Mouse (Mus musculus) bone marrow macrophage, adult 2 months (primary cell): ENCODE data around the gene 3425401B19Rik. TPM values are rescaled to one million over a fixed set of nuclear protein-coding genes. Genes with fewer than 3 reads are reported as not detected.

Experiments used
- H3K27ac ChIP-seq: 2 replicates; pipeline ENCODE4 v1.5.1; 2012; ENCODE audit warnings: low read depth, low read length; ENCODE audit not compliant: insufficient read depth
- H3K4me1 ChIP-seq: 2 replicates; pipeline ENCODE4 v1.6.1; 2012; ENCODE audit warnings: low read length; ENCODE audit not compliant: control insufficient read depth, insufficient read depth
- H3K4me3 ChIP-seq: 2 replicates; pipeline ENCODE4 v1.5.1; 2012; ENCODE audit warnings: mild to moderate bottlenecking, low read length, moderate library complexity; ENCODE audit not compliant: insufficient read depth
- CTCF ChIP-seq: IDR thresholded peaks from 2 replicates; pipeline ENCODE4 v1.5.1; 2012; ENCODE audit warnings: low read depth, mild to moderate bottlenecking, low read length, moderate library complexity
- POLR2A ChIP-seq: IDR thresholded peaks from 2 replicates; pipeline ENCODE4 v1.6.1; 2012; ENCODE audit warnings: mild to moderate bottlenecking, low read depth, low read length, borderline replicate concordance
- polyA plus RNA-seq: library from polyadenylated mRNA; stranded (reverse); fragments of >200 nt; gene quantifications from 2 replicates; pipeline ENCODE4 v1.2.4, GENCODE M21; 2012; ENCODE audit not compliant: missing spikeins, insufficient read depth, insufficient read length

The 3425401B19Rik gene
- polyA plus RNA-seq, 1 experiment = not detected

- H3K4me3 ChIP-seq = no peak overlapping the region
- H3K27ac ChIP-seq = no peak overlapping the region
- H3K4me1 ChIP-seq = peaks cover 30% of the 10 kb centered on the region
- TF ChIP-seq POLR2A (no peak), CTCF (no peak)
Measured at GRCm38 (mm10) chr14:32700972-32701371, 15.9 kb upstream of the 3425401B19Rik start.

GRCm38 (mm10) chr14:32698556-32698955, 13.5 kb upstream of the 3425401B19Rik start:
- Histone ChIP-seq H3K4me1 (peaks cover 36% of the 10 kb centered on the region), H3K27ac (peak overlapping the region; percentile 30), H3K4me3 (no peak overlapping the region)
- no peak for TF ChIP-seq CTCF
- no peak for TF ChIP-seq POLR2A

- Histone ChIP-seq H3K4me1 (peaks cover 40% of the 10 kb centered on the region), H3K27ac (0 out of 2 replicates have a peak overlapping the region, but pooled peaks have one; percentile 30), H3K4me3 (no peak overlapping the region)
- TF ChIP-seq CTCF (no peak), POLR2A (no peak)
Measured at GRCm38 (mm10) chr14:32697774-32698173, 12.7 kb upstream of the 3425401B19Rik start.

GRCm38 (mm10) chr14:32696344-32696743, 11.3 kb upstream of the 3425401B19Rik start:
- TF ChIP-seq CTCF = no peak
- TF ChIP-seq POLR2A = no peak
- Histone ChIP-seq H3K27ac (no peak overlapping the region), H3K4me1 (peaks cover 51% of the 10 kb centered on the region), H3K4me3 (no peak overlapping the region)

GRCm38 (mm10) chr14:32695906-32696305, 10.8 kb upstream of the 3425401B19Rik start:
- no peak for TF ChIP-seq POLR2A
- no peak for TF ChIP-seq CTCF
- H3K4me3 ChIP-seq = no peak overlapping the region
- H3K27ac ChIP-seq = no peak overlapping the region
- peaks cover 51% of the 10 kb centered on the region for H3K4me1 ChIP-seq

GRCm38 (mm10) chr14:32684735-32685105, 373 bp downstream of the 3425401B19Rik start:
- H3K4me1 ChIP-seq = peaks cover 24% of the 10 kb centered on the region
- TF ChIP-seq CTCF (no peak), POLR2A (no peak)
- no peak overlapping the region for H3K4me3 ChIP-seq
- no peak overlapping the region for H3K27ac ChIP-seq

DNA sequence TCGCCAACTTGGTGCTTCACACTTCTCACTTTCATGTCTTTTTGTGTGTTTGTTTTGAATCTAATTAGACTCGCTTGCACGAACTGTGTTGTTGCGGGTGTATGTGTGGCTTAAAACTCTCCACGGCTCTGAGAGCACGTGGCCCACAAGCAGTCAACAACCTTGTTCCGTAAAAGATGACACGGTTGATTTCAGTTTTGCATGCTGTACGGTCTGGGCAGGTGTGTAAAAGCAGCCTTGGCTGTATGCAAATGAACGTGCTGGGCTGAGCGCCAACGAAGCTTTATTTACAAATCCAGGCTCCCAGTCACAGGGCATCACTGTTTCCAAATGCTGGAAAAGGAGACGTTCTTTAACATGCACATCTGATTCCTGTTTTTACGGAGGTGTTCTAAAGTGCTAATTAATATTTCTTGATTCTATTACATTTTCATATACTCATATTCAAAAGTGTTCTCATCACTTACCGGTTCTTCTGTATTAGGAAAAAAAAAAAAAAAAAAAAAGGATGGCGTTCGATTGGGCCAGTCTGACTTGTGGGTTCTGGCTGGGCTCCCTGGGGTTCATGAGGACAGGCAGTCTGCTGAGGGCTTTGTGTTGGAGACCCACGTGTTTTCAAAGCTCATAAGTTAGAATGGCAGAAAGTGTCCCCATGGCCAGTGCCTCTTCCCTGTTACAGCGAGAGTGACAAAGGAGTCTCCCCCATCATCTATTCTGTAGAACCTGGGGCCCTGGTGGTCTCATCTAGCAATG, 935 bp downstream of the 3425401B19Rik start:
- Histone ChIP-seq H3K4me3 (no peak overlapping the region), H3K4me1 (peaks cover 24% of the 10 kb centered on the region), H3K27ac (no peak overlapping the region)
- TF ChIP-seq CTCF (no peak), POLR2A (no peak)

DNA sequence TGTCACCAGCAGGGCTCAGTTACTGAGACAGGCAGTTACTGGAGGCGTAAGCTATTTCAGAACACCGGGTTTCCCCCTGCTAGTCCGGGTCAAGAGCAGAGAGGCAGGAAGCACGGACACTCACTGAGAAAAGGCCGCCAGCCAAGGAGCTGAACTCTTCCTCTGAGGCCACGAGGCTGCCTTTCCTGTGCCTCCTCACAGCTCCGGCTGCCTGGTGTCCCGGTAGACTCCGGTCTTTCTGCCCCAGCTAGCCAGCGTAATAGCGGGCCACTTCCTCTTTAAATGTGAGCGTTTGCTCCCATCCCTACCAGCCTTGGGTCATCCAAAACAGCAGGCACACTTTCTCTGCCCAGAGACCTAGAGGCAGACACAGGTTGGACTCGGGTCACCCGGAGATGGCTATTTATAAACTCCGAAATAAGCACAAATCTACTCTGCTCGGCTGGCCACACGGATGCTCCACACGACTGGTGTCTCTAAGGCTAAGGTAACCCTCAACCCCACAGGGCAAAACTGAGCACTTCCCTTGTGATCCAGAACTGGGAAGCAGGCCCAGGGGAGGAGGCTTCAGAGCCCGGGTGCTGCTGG, 1.7 kb downstream of the 3425401B19Rik start:
- TF ChIP-seq POLR2A (no peak), CTCF (no peak)
- H3K27ac ChIP-seq = peak overlapping the region; percentile 8; the same call in 1 of the 2 replicates
- 0 out of 2 replicates have a peak overlapping the region, but pooled peaks have one; percentile 7 for H3K4me3 ChIP-seq
- peaks cover 24% of the 10 kb centered on the region for H3K4me1 ChIP-seq

GRCm38 (mm10) chr14:32682536-32682935, 2.6 kb downstream of the 3425401B19Rik start:
- H3K4me1 ChIP-seq = peaks cover 24% of the 10 kb centered on the region
- H3K4me3 ChIP-seq = no peak overlapping the region
- no peak for TF ChIP-seq POLR2A
- TF ChIP-seq CTCF = no peak
- H3K27ac ChIP-seq = no peak overlapping the region

DNA sequence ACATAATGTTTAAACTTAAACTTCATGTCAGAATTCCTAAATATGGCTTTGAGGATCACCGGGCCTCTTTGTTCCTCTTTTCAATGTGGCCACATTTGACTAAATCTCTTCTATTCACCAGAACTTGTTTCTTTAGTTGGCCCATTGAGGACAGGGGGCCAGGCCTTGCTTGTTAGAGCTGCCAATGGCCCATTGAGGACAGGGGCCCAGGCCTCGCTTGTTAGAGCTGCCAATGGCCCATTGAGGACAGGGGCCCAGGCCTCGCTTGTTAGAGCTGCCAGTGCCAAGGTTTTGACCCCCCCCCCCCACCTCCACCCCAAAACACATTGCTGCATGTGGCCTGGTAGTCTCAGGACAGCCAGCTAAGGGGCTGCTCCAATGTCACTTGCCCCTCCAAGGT, 3.5 kb downstream of the 3425401B19Rik start:
- peaks cover 21% of the 10 kb centered on the region for H3K4me1 ChIP-seq
- no peak for TF ChIP-seq CTCF
- TF ChIP-seq POLR2A = no peak
- H3K27ac ChIP-seq = no peak overlapping the region
- no peak overlapping the region for H3K4me3 ChIP-seq

DNA sequence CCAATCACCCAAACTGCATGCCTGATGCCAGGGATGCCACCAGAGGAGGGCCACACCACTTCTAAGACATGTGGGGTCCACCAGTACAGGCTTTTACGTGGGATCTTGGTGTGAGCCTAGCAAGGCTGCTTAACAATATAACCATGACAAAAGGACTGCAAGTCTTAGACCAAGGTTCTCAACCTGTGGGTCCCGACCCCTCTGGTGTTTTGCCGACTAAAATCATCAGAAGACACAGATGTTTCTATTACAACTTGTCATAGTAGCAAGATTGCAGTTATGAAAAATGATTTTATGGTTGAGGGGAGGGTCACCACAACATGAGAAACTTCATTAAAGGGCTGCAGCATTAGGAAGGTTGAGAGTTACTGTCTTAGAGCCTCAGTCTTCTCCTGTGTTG, 6.5 kb downstream of the 3425401B19Rik start:
- Histone ChIP-seq H3K27ac (no peak overlapping the region), H3K4me3 (no peak overlapping the region), H3K4me1 (peaks cover 18% of the 10 kb centered on the region)
- TF ChIP-seq POLR2A = no peak
- TF ChIP-seq CTCF = no peak
